Mouse (Mus musculus) spleen, adult 2 months (tissue): Measurements from ENCODE around the gene Nos1. TPM values are rescaled to one million over a fixed set of nuclear protein-coding genes. Genes with fewer than 3 reads are reported as not detected.

Source experiments
- DNase-seq, 2 experiments: peaks; one replicate each; pipeline versions ENCODE4 v3.0.0 to v3.0.0-alpha.2; 2012 to 2021; ENCODE audit warnings: low spot score in 2 of 2, low read depth in 1 of 2
- H3K27ac ChIP-seq: fragments of 200-500 bp; 2 replicates; pipeline ENCODE4 v1.5.1; 2012; ENCODE audit warnings: low read length, inconsistent platforms; ENCODE audit not compliant: insufficient read depth
- H3K27me3 ChIP-seq: fragments of 200-500 bp; 2 replicates; pipeline ENCODE4 v1.6.1; 2012; ENCODE audit warnings: mild to moderate bottlenecking, moderate library complexity, low read length, inconsistent platforms; ENCODE audit not compliant: control insufficient read depth, insufficient read depth
- H3K36me3 ChIP-seq: fragments of 200-500 bp; 2 replicates; pipeline ENCODE4 v1.6.1; 2012; ENCODE audit warnings: mild to moderate bottlenecking, low read length, inconsistent platforms; ENCODE audit not compliant: control insufficient read depth, insufficient read depth
- H3K4me1 ChIP-seq: fragments of 200-500 bp; 2 replicates; pipeline ENCODE4 v1.6.1; 2011; ENCODE audit warnings: inconsistent platforms; ENCODE audit not compliant: control insufficient read depth, insufficient read depth, insufficient read length
- H3K4me3 ChIP-seq: fragments of 200-500 bp; 2 replicates; pipeline ENCODE4 v1.5.1; 2011; ENCODE audit warnings: mild to moderate bottlenecking, inconsistent platforms; ENCODE audit not compliant: insufficient read depth, insufficient read length; ENCODE audit errors: extremely low read depth
- CTCF ChIP-seq: fragments of 200-500 bp; IDR thresholded peaks from 2 replicates; pipeline ENCODE4 v1.5.1; 2011; ENCODE audit warnings: mild to moderate bottlenecking, inconsistent platforms; ENCODE audit not compliant: insufficient read depth, insufficient read length, insufficient replicate concordance; ENCODE audit errors: extremely low read depth
- POLR2A ChIP-seq: fragments of 200-500 bp; IDR thresholded peaks from 2 replicates; pipeline ENCODE4 v1.6.1; 2011; ENCODE audit warnings: low read depth, low read length, inconsistent platforms
- WGBS: fragments of 180-500 bp; shearing (Covaris S2); methylation state at CpG from one replicate; pipeline ENCODE4 v1.1.7; 2018; 5-methylcytosine and 5-hydroxymethylcytosine counted together
- polyA plus RNA-seq: library from polyadenylated mRNA; depleted of rRNA; stranded (reverse); fragments of >200 nt; gene quantifications from 2 replicates; pipeline ENCODE4 v1.2.3, GENCODE M21; 2012

The Nos1 gene
- polyA plus RNA-seq, 1 experiment = 0.37 TPM

DNA sequence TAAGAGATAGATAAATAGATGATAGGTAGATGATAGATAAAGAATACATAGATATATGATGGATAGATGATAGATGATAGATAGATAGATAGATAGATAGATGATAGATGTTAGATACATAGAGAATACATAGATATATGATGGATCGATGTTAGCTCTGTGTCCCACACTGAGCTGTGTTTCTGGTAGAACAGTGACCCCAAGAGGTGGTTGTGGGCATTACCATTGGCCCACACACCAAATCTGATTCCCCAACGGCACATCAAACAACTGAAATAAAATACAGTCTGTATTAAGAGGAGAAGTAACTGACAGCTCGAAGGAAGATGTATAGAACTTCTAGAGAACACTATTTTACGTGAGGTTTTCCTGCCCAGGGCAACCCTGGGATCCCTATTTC lies 165.8 kb downstream of the Nos1 start:
- WGBS = 5% methylated on average over 4 of the region's 4 CpGs
- H3K36me3 ChIP-seq = no peaks in the 10 kb centered on the region

DNA sequence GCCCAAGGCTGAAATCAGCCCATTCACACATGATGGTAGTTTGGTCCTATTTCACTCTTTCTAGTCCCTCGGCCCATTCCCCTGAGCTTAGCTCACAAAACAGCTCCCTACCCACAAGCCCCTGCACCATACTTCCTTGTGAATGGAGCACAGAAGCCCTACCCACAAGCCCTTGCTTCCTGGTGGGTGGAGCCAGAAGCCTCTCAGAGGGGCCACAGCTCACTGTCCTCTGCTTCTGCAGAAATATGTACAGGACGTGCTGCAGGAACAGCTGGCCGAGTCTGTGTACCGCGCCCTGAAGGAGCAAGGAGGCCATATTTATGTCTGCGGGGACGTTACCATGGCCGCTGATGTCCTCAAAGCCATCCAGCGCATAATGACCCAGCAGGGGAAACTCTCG lies 168.6 kb downstream of the Nos1 start:
- TF ChIP-seq POLR2A = no peak
- no peak for TF ChIP-seq CTCF
- no peak overlapping the region for H3K27ac ChIP-seq
- no peak overlapping the region for H3K4me3 ChIP-seq
- H3K36me3 ChIP-seq = no peaks in the 10 kb centered on the region
- no peaks in the 10 kb centered on the region for H3K4me1 ChIP-seq
- no peaks in the 10 kb centered on the region for H3K27me3 ChIP-seq
- WGBS = 87% methylated on average over 10 of the region's 10 CpGs
- DNase-seq = no peak

More for the DNA sequence above, 165.8 kb downstream of the Nos1 start:
- H3K27ac ChIP-seq = no peak overlapping the region
- DNase-seq = no peak
- no peak for TF ChIP-seq POLR2A
- peak; percentile 40; the same call in 1 of the 2 replicates for TF ChIP-seq CTCF
- no peaks in the 10 kb centered on the region for H3K4me1 ChIP-seq
- H3K4me3 ChIP-seq = no peak overlapping the region
- H3K27me3 ChIP-seq = no peaks in the 10 kb centered on the region

DNA sequence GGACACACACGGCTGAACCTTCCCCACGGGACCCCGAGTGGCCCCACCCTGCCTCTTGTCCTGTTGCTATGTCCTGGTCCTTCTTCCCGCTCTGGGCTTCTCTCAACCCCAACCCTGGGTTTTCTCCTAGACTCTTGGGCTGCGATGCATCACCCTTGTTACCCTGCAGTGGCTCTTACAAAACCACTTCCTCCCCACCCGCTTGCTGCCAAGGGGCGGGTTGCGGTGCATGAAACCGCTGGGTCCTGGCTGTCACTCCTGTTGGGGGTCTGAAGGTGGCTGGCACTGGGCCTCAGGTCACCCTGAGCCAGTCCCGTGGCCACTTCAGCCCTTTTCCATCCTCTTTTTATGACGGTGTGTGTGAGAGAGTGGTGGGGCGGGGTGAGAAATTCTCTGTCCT lies 173.1 kb downstream of the Nos1 start:
- Histone ChIP-seq H3K36me3 (no peaks in the 10 kb centered on the region), H3K27me3 (no peaks in the 10 kb centered on the region), H3K4me3 (no peak overlapping the region), H3K4me1 (no peaks in the 10 kb centered on the region), H3K27ac (no peak overlapping the region)
- TF ChIP-seq CTCF (no peak), POLR2A (no peak)
- WGBS = 22% methylated on average over 12 of the region's 12 CpGs
- no peak for DNase-seq

DNA sequence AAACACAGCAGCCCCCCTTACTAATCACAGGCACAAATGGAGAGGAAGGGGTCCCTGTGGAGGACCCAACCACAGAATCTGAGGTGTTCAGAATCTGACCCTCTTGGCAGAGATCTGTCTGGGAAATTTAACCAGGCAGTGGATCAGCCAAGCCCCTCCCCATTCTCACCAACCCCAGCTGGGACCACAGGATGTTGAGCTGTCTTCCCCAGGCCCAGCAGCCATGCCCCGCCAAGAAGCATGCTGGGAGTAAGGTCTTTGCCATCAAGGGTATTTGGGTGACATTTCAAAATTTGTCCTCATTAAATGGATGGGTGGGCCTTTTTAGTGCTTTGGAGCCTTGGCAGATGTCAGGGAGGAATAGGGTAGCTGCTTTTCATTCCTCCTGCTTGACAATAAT lies 173.6 kb downstream of the Nos1 start:
- no peak overlapping the region for H3K27ac ChIP-seq
- no peaks in the 10 kb centered on the region for H3K27me3 ChIP-seq
- DNase-seq = no peak
- no peak overlapping the region for H3K4me3 ChIP-seq
- no peaks in the 10 kb centered on the region for H3K4me1 ChIP-seq
- TF ChIP-seq POLR2A = no peak
- no peak for TF ChIP-seq CTCF
- H3K36me3 ChIP-seq = no peaks in the 10 kb centered on the region
- WGBS = 70% methylated on average over 1 of the region's 1 CpGs

DNA sequence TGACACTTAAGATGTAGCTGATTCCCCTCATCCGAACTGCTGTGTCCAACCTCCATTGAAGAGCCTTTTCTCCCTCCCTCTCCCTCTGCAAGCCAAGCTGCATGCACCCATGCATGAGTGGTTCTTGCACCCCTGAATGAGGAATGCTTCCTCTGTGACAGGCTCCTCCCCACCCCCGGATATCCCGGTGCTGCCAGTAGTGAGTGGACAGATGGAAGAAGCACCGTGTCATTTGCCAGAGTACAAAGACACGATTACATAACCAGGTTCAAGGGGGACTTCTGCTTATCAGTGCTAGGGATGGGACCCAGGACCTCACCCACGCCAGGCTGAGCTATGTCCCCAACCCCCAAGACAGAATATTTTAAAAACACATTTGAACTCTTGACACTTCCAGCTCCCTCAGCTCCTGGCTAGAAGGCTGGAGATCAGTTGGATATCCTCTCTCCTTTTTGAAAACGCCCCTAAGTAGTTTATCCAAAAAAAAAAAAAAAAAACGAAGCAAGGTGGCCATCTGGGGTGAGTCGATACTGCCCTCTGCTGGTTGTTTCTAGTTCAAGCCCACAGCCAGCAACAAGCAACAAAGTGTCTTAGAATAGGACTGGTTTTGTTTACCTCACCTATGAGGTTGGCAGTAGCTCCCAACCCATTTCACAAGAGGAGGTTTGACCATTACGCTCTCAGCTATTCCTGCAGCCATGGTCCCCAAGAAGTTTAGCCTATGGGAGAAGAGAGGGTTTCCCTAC lies 175.0 kb downstream of the Nos1 start:
- Histone ChIP-seq H3K4me3 (no peak overlapping the region), H3K36me3 (no peaks in the 10 kb centered on the region), H3K4me1 (no peaks in the 10 kb centered on the region), H3K27ac (no peak overlapping the region), H3K27me3 (no peaks in the 10 kb centered on the region)
- no peak for TF ChIP-seq POLR2A
- peak; percentile 31; the same call in 1 of the 2 replicates for TF ChIP-seq CTCF
- WGBS = 27% methylated on average over 10 of the region's 10 CpGs
- no peak for DNase-seq

DNA sequence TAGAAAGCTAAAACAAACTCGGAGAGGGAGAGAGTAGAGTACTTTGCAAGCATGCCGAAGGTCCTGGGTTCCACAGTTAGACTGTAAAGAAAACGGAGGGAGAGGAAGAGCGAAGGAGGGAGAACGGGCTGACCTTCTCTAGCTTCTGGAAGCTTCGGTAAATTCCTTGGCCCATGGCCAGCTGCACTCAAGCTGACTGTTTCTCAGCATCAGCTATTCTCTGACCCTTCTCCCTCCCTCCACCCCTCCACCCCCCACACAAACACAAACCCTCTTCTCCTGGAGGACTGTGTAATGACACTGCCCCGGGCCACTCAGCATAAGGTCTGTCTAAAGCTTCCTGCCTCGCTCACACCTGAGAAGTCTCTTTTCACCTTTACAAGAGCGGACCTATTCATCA lies 183.9 kb downstream of the Nos1 start:
- TF ChIP-seq POLR2A (no peak), CTCF (no peak)
- H3K36me3 ChIP-seq = no peaks in the 10 kb centered on the region
- no peak for DNase-seq
- no peak overlapping the region for H3K4me3 ChIP-seq
- H3K27me3 ChIP-seq = peaks cover 4% of the 10 kb centered on the region; the same call in 1 of the 2 replicates
- H3K27ac ChIP-seq = no peak overlapping the region
- 62% methylated on average over 9 of the region's 9 CpGs for WGBS
- H3K4me1 ChIP-seq = no peaks in the 10 kb centered on the region

DNA sequence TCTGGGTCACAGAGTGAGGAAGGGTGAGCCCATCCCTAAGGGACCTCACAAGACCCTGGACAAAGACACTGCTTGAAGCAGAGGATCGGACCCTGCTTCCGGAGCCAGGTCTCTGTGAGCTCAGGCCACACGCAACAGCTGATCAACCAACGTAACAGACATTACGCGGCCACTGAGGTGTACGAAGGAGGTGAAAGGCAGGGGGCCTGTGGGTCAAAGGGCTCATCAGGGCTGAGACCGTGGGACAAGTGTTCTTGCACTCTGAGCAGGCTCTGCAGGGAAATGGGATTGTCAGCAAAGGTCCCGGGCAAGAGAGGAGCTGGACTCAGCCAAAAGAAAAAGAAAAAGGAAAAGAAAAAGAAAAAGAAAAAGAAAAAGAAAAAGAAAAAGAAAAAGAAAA lies 186.1 kb downstream of the Nos1 start:
- H3K27ac ChIP-seq = no peak overlapping the region
- no peaks in the 10 kb centered on the region for H3K4me1 ChIP-seq
- peaks cover 4% of the 10 kb centered on the region; the same call in 1 of the 2 replicates for H3K27me3 ChIP-seq
- H3K4me3 ChIP-seq = no peak overlapping the region
- H3K36me3 ChIP-seq = no peaks in the 10 kb centered on the region
- DNase-seq = no peak
- WGBS = 88% methylated on average over 9 of the region's 9 CpGs
- TF ChIP-seq CTCF (no peak), POLR2A (no peak)
